Mouse (Mus musculus) adrenal gland, adult (tissue): Measurements from ENCODE around the gene Xlr3c.
"Not testable (repeated sequence)": the region's sequence is repeated elsewhere in the genome, so short reads cannot be mapped to it uniquely, and the experiment has no call there.

Experiments
- DNase-seq, 2 experiments: peaks; one replicate each; pipeline ENCODE4 v3.0.0; 2022 to 2023; ENCODE audit warnings: low spot score in 1 of 2; ENCODE audit not compliant: inconsistent age in 2 of 2

Gene Xlr3c

GRCm38 (mm10) chrX:73265270-73265669 is at the start of gene Xlr3c:
Gene Xlr3c (minus strand): TSS chrX:73265390.
- DNase-seq, result not testable (repeated sequence)

GRCm38 (mm10) chrX:73312522-73312921 is 47.3 kb upstream of the Xlr3c start:
- peak; percentile 13 to 75 for DNase-seq

GRCm38 (mm10) chrX:73295745-73296144 is 30.6 kb upstream of the Xlr3c start:
- DNase-seq, result not testable (repeated sequence)

GRCm38 (mm10) chrX:73292876-73293275 is 27.7 kb upstream of the Xlr3c start, which contains the start of the genes Xlr5a and Xlr5c:
Gene Xlr5a (minus strand): TSS chrX:73292976.
Gene Xlr5c (minus strand): TSS chrX:73292976.
- not testable (repeated sequence) for DNase-seq

GRCm38 (mm10) chrX:73262428-73262827 is 2.8 kb downstream of the Xlr3c start:
- DNase-seq, result not testable (repeated sequence)

- not testable (repeated sequence) for DNase-seq
Measured at GRCm38 (mm10) chrX:73242821-73243325, 22.3 kb downstream of the Xlr3c start, which contains the start of gene Xlr4c. Gene Xlr4c (minus strand): TSS chrX:73243130.

- DNase-seq, result no peak
Measured at GRCm38 (mm10) chrX:73229288-73229687, 35.9 kb downstream of the Xlr3c start.

GRCm38 (mm10) chrX:73228606-73229214 is 36.5 kb downstream of the Xlr3c start:
- peak; percentile 58 to 82 for DNase-seq

- peak; percentile 87 to 95 for DNase-seq
Measured at GRCm38 (mm10) chrX:73227914-73228605, 37.1 kb downstream of the Xlr3c start, which contains the start of gene F8a. Gene F8a (plus strand): TSS chrX:73228291.

- DNase-seq, result no peak
Measured at GRCm38 (mm10) chrX:73225365-73225764, 39.8 kb downstream of the Xlr3c start.

- DNase-seq, result not testable (repeated sequence)
Measured at GRCm38 (mm10) chrX:73213819-73214564, 51.2 kb downstream of the Xlr3c start, which contains the start of gene Xlr4b. Gene Xlr4b (plus strand): TSS chrX:73214333.
